Mouse (Mus musculus): ENCODE measurements at regions not wholly inside any gene's neighbourhood (a gene's known extent, or its start where the extent isn't known, plus 50 kb on each side); places are given as distances from the start of the nearest gene placed in this dataset.

- TF ChIP-seq CTCF (IDR thresholded peaks at IDR 0.05; ENCODE audit: borderline replicate concordance, extremely low read depth, insufficient read depth, insufficient read length): no peak
- TF ChIP-seq POLR2A (IDR thresholded peaks at IDR 0.05; ENCODE audit: borderline replicate concordance, extremely low read depth, insufficient read depth, insufficient read length, poor library complexity, severe bottlenecking): no peak
Observed at GRCm38 (mm10) chr10:14210445-14210844, 244.6 kb downstream of the Hivep2 start.

Measured in brain, embryonic 14.5 days (tissue).